Mouse (Mus musculus) kidney, embryonic 16.5 days (tissue): ENCODE results near the gene Mat2a. TPM values are rescaled to one million over a fixed set of nuclear protein-coding genes. Genes with fewer than 3 reads are reported as not detected.

Experiments used
- ATAC-seq: fragments of 200-750 bp; cut with Nextera tagmentation; 2 replicates; pipeline ENCODE4 v1.8.0; 2017; ENCODE audit warnings: moderate TSS enrichment; ENCODE audit not compliant: low FRiP score, low TSS enrichment
- H3K27ac ChIP-seq: fragments of 300-500 bp; sonication (generic); 2 replicates; pipeline ENCODE4 v1.5.1; 2014; ENCODE audit warnings: low read length
- H3K27me3 ChIP-seq: fragments of 300-500 bp; sonication (generic); 2 replicates; pipeline ENCODE4 v1.6.1; 2014; ENCODE audit warnings: low read length, control low read depth, mixed read lengths; ENCODE audit not compliant: insufficient read depth
- H3K36me3 ChIP-seq: fragments of 300-500 bp; sonication (generic); 2 replicates; pipeline ENCODE4 v1.6.1; 2014; ENCODE audit warnings: low read length, control low read depth, mixed read lengths; ENCODE audit not compliant: insufficient read depth
- H3K4me1 ChIP-seq: fragments of 300-500 bp; sonication (generic); 2 replicates; pipeline ENCODE4 v1.6.1; 2014; ENCODE audit warnings: low read length, control low read depth, mixed read lengths; ENCODE audit not compliant: insufficient read depth
- H3K4me2 ChIP-seq: fragments of 300-500 bp; sonication (generic); replicated peaks from 2 replicates; pipeline ENCODE4 v1.6.1; 2014; ENCODE audit warnings: low read depth, low read length
- H3K4me3 ChIP-seq: fragments of 300-500 bp; sonication (generic); 2 replicates; pipeline ENCODE4 v1.5.1; 2014; ENCODE audit warnings: mild to moderate bottlenecking, low read length
- H3K9ac ChIP-seq: fragments of 300-500 bp; sonication (generic); replicated peaks from 2 replicates; pipeline ENCODE4 v1.6.1; 2014; ENCODE audit warnings: low read length
- H3K9me3 ChIP-seq: fragments of 300-500 bp; sonication (generic); 2 replicates; pipeline ENCODE4 v1.6.1; 2016; ENCODE audit warnings: low read length, control low read depth
- WGBS: fragments of 180-500 bp; shearing (Covaris S2); extraction: QIAGEN DNeasy Blood & Tissue Kit; methylation state at CpG from one replicate; pipeline ENCODE4 v1.1.7; 2014; 5-methylcytosine and 5-hydroxymethylcytosine counted together
- polyA plus RNA-seq: library from polyadenylated mRNA; unstranded; fragments of >200 nt; fragmentation: Nextera tagmentation; extraction: Ambion mirVana; gene quantifications from 2 replicates; pipeline ENCODE4 v1.2.1, GENCODE M21; 2015

Gene Mat2a
- polyA plus RNA-seq, 1 experiment from 2014 or later: 456 TPM

DNA sequence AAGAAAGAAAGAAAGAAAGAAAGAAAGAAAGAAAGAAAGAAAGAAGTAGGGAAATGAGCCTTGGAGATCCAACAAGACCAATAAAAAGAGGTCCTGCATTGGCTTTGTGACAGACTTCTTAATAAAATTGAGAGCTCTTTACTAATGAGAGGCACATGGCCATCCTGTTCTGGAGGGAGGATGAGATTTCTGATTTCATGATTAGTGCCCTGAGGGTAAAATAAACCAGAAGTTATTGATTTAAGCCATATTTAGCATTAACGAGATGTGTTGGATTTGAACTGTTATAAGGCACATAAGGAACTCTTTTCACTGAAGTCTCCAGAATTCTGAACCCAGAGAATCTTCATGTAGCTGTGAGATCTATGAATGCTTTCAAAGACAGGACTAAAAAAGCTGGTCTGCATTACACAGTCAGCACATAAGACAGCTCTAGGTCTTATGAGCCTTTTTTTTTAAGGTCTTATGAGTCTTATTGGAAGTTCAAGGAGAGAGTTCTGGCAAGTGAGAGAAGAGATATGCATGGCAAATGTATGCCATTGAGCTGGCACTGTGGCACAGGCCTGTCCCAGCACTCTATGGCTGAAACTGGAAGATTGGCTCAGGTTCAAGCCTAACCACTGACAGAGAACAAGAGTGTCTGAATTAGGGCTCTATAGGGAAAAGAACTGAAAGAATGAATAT lies 3.7 kb upstream of the Mat2a start:
- Histone ChIP-seq H3K4me1 (peaks cover 10% of the 10 kb centered on the region), H3K9me3 (no peaks in the 10 kb centered on the region), H3K27ac (no peak overlapping the region), H3K9ac (no peak overlapping the region), H3K4me3 (no peak overlapping the region), H3K36me3 (no peaks in the 10 kb centered on the region), H3K27me3 (no peaks in the 10 kb centered on the region), H3K4me2 (no peak overlapping the region)
- ATAC-seq: no peak
- 85% methylated on average over 1 of the region's 1 CpGs for WGBS

DNA sequence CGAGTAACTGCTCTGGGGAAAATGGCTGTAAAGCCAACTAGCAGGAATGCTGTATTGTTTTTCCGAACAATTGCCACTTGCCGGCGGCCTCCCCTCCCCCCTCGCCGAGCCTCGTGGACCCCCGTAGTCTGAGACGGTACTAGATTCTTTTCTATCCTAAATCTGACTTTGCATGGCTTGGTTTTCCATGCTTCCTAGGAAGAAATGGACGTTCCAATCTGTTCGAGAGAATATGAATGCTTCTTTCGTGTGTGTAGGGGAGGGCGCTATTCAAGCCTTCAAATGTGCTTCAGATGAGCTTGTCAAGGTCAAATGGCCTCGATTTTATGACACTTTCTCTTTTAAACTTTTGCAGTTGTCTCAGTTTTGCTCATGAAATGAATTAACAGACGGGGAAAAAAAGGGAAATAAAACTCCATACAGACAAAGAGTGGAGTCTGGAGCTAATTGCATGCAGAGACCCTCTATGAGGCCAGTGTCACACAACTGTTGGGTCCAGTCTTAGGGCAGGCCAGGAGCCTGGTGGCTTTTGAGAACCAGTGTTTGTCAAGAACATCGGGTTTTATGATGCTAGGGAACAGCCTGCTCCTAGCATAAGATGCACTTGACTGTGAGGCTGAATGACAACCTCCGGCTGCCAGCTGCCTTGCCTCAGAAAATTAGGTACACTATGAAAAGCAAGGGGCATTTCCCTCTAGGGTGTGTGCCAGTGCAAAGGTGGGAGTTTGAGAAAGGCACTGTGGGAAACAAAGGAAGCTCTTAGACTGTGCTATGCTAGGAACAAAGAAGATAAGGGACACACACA lies 1.0 kb upstream of the Mat2a start:
- H3K27me3 ChIP-seq: no peaks in the 10 kb centered on the region
- WGBS: 8% methylated on average over 17 of the region's 17 CpGs
- H3K4me1 ChIP-seq: peaks cover 24% of the 10 kb centered on the region
- ATAC-seq: no peak; the same call in 1 of the 2 replicates
- peak overlapping the region; percentile 100 for H3K9ac ChIP-seq
- H3K4me3 ChIP-seq: peak overlapping the region; percentile 100
- peak overlapping the region; percentile 91 for H3K4me2 ChIP-seq
- peaks cover 18% of the 10 kb centered on the region for H3K36me3 ChIP-seq
- H3K27ac ChIP-seq: peak overlapping the region; percentile 99
- H3K9me3 ChIP-seq: no peaks in the 10 kb centered on the region

DNA sequence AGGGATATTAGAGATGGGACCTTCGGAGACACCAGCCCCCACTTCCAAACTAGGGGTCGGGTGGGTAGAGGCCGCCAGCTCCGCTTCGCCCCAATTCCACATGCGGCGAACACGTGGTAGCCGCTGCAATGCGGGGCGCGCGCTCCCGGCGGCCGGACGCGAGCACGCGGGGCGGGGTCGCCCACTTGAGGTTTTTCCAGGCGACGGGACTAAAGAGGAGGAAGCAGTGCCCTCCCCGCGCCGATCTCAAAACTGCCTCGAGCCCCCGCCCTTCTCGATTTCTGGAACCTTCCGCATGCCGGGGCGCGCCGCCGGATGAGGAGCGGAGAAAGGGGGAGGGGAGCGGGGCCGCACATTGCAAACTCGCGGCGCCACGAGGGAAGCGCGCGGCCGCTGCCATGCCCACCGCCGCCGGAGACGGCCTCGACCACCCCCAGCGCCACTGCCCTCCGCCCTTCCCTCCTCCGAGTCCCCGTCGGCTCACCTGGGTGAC lies 450 bp downstream of the Mat2a start:
- under 1% methylated on average over 56 of the region's 57 CpGs for WGBS
- Histone ChIP-seq H3K9ac (peak overlapping the region; percentile 100), H3K4me3 (peak overlapping the region; percentile 100), H3K4me2 (peak overlapping the region; percentile 91), H3K4me1 (peaks cover 24% of the 10 kb centered on the region), H3K27ac (peak overlapping the region; percentile 99), H3K27me3 (no peaks in the 10 kb centered on the region), H3K9me3 (no peaks in the 10 kb centered on the region), H3K36me3 (peaks cover 26% of the 10 kb centered on the region)
- peak; percentile 40 for ATAC-seq

DNA sequence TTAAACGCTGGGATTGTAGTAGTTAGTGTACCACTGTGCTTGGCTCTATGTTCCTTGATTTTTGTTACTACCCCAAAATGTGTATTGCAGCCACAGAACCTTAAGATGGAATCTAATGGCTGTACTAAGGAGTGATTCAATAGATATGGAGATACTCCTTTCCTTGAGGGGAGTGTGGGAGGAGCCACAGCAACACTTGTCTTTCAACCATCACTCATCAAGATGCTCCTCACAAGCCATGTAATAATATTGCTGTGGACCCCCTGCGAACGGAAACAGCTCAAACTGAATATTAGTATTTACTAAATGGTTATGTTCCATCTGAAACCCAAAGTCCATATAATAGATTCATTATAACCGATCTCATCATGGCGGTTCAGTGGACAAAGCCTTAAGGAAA lies 1.1 kb downstream of the Mat2a start:
- WGBS: 1% methylated on average over 5 of the region's 5 CpGs
- no peak for ATAC-seq
- H3K27ac ChIP-seq: peak overlapping the region; percentile 99; the same call in 1 of the 2 replicates
- H3K27me3 ChIP-seq: no peaks in the 10 kb centered on the region
- H3K4me3 ChIP-seq: peak overlapping the region; percentile 100
- H3K9ac ChIP-seq: peak overlapping the region; percentile 100
- no peaks in the 10 kb centered on the region for H3K9me3 ChIP-seq
- peaks cover 32% of the 10 kb centered on the region for H3K36me3 ChIP-seq
- H3K4me1 ChIP-seq: peaks cover 24% of the 10 kb centered on the region
- peak overlapping the region; percentile 91 for H3K4me2 ChIP-seq

DNA sequence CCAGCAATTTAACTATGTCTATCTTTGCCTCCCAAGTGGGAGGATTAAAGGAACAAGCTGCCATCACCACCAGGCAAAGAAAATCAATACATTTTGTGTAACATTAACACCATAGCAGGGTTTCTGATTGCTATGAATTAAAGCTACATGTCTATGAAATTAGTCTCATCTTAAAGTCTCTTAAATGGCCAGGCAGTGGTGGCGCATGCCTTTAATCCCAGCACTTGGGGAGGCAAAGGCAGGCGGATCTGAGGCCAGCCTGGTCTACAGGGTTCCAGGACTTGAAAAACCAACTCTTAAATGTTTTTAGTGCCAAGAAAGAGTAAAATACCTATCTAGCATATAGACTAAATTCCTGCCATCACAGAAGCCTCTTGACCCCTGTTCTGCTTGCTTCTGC lies 7.2 kb downstream of the Mat2a start:
- H3K27me3 ChIP-seq: no peaks in the 10 kb centered on the region
- no peaks in the 10 kb centered on the region for H3K9me3 ChIP-seq
- H3K36me3 ChIP-seq: peaks cover 69% of the 10 kb centered on the region
- no peak overlapping the region for H3K9ac ChIP-seq
- WGBS: 92% methylated on average over 2 of the region's 2 CpGs
- peaks cover 9% of the 10 kb centered on the region for H3K4me1 ChIP-seq
- ATAC-seq: no peak
- H3K4me3 ChIP-seq: no peak overlapping the region
- H3K27ac ChIP-seq: no peak overlapping the region
- H3K4me2 ChIP-seq: no peak overlapping the region

DNA sequence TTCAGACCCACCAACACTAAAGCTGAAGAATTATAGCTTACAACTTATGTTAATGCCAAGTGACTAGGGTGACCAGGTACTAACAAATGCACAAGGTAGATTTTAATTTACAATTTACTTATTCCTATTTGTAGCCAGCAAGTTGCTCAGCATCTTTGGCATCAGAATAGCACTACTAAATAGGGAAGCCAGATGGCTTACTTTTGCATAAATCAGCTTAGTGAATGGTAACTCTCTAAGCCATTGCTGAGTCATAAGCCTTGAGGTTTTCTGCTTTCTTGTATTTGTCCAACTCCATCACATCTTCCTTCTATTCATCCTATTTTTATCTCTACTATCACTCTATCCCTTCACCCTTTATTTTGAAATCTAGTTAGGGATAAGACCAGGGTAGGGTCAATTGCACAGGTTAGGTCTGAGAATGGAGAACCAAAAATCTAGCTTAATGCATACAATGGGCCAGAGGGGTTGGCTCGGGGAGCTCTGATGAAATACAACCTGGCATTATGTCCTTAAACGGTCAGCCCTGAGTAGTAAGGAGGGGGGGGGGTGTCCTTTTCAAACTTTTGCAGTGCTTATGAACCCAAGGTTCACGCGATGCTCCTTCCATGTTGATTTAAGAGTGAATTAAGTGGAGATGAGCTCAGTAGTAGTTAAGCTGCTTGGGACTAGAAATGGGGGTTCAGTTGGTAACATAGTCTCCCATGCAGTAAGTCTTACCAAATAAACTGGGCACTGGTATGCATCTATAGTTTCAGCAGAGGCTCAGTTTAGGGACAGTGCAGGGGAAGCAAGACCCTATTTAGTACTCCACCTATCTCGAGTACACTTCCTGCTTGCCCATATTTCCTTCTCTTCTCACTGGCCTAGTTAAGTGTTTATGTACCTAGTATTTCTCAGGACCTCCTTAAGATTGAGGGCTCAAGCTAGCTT lies 8.1 kb downstream of the Mat2a start:
- Histone ChIP-seq H3K9me3 (no peaks in the 10 kb centered on the region), H3K4me2 (no peak overlapping the region), H3K4me3 (no peak overlapping the region), H3K27ac (peak overlapping the region; percentile 18; the same call in 1 of the 2 replicates), H3K4me1 (peaks cover 2% of the 10 kb centered on the region; the same call in 1 of the 2 replicates), H3K36me3 (peaks cover 67% of the 10 kb centered on the region), H3K9ac (no peak overlapping the region), H3K27me3 (no peaks in the 10 kb centered on the region)
- peak; percentile 20; the same call in 1 of the 2 replicates for ATAC-seq
- WGBS: 32% methylated on average over 5 of the region's 5 CpGs

DNA sequence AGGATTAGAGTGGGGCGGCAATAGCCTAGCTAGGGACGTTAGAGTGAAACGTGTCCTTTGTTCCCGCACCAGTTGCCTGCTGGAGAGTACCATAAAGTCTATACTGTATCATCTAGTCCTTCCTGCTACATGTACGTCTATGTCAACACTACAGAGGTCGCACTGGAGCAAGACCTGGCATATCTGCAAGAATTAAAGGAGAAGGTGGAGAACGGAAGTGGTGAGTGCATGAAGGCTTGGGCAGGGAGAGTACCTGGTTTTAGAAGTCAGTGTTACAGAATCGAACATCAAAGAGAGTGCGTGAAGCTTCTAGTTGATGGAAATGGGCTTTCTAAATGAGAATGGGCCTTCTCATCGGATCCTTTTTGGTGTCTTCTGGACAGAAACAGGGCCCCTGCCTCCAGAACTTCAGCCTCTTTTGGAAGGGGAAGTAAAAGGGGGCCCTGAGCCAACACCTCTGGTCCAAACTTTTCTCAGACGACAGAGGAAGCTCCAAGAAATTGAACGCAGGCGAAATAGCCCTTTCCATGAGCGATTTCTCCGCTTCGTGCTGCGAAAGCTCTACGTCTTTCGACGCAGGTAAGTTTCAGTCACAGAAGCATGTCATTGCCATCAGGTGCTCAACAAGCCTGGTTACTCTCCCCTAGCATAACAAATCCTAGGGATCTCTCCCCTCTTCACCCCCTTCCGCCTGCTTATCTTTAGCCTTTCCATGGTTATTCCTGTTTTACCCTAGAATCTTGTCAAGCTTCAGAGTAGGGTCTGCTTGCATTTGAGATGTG lies 10.1 kb downstream of the Mat2a start:
- no peak for ATAC-seq
- Histone ChIP-seq H3K9ac (no peak overlapping the region), H3K27me3 (no peaks in the 10 kb centered on the region), H3K4me2 (no peak overlapping the region), H3K27ac (no peak overlapping the region), H3K36me3 (peaks cover 72% of the 10 kb centered on the region), H3K4me1 (no peaks in the 10 kb centered on the region), H3K4me3 (no peak overlapping the region), H3K9me3 (no peaks in the 10 kb centered on the region)
- 84% methylated on average over 21 of the region's 21 CpGs for WGBS

DNA sequence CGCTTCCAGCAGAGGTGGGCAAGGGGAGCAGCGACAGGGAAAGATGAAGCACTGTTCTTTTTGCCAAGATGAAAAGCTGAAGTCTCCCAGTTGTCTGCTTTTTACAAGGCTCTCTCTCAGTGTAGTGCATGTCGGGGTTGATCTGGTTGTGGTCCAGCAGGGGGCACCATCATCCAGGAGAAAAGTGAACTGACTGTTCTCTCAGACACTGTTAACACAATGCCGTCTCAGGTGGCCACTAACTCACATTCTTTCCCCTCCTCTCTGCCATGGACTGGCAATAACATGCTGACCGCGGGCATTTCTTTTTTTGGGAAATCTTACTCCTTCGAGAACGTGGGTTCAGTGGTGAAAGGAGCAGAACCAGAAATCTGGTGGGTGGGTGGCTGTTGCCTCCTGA lies 11.3 kb downstream of the Mat2a start:
- no peak overlapping the region for H3K4me3 ChIP-seq
- H3K4me1 ChIP-seq: no peaks in the 10 kb centered on the region
- no peaks in the 10 kb centered on the region for H3K9me3 ChIP-seq
- H3K27ac ChIP-seq: no peak overlapping the region
- no peaks in the 10 kb centered on the region for H3K27me3 ChIP-seq
- peak; percentile 73; the same call in 1 of the 2 replicates for ATAC-seq
- no peak overlapping the region for H3K9ac ChIP-seq
- peaks cover 74% of the 10 kb centered on the region for H3K36me3 ChIP-seq
- H3K4me2 ChIP-seq: no peak overlapping the region
- WGBS: 33% methylated on average over 8 of the region's 8 CpGs

DNA sequence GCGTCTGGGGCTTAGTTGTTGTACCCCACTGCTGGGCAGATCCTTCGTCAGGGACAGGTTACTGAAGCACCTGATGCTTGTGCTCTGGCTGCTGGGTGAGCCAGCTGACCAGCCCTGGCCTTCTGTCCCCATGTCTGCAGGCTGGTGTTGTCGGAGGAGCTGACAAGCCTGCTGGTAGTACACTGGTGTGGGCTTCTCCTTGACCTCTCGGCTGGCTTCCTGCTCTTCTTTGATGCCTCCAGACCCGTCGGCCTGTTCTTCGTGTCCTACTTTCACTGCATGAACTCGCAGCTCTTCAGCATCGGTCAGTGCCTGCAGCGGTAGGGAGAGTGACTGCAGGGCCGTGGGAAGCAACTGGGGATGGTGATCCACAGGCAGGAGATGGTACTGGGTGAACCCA lies 13.7 kb downstream of the Mat2a start:
- no peaks in the 10 kb centered on the region for H3K4me1 ChIP-seq
- H3K4me3 ChIP-seq: no peak overlapping the region
- no peak overlapping the region for H3K9ac ChIP-seq
- WGBS: 94% methylated on average over 11 of the region's 11 CpGs
- no peak overlapping the region for H3K4me2 ChIP-seq
- no peaks in the 10 kb centered on the region for H3K27me3 ChIP-seq
- no peak overlapping the region for H3K27ac ChIP-seq
- no peak for ATAC-seq
- H3K9me3 ChIP-seq: no peaks in the 10 kb centered on the region
- H3K36me3 ChIP-seq: peaks cover 70% of the 10 kb centered on the region
